In genomic region chr1:34125148-34125547, GRCm38 (mm10) we compare ENCODE assay signal across 20 mouse cellular contexts.
DNase-seq lines count a peak whose midpoint lies in the region; ATAC-seq and TF ChIP-seq lines count a peak whose summit lies in the region.
"Had no signal": no experiment of that assay in that cellular context is flagged by ENCODE, and none has a peak within 500 bp of the region (broad histone marks: within the 10 kb centered on the region; RNA-seq: fewer than 3 reads in every experiment).

No protein-coding gene starts in this region.

- TF ChIP-seq CTCF in gastrocnemius, adult 2 months (IDR thresholded peaks at IDR 0.05): no peak
- no peak for TF ChIP-seq CTCF in kidney, adult 2 months (conservative IDR thresholded peaks at IDR 0.05; ENCODE audit: insufficient read depth, insufficient read length, low read depth, low read length)

- no peaks in the 10 kb centered on the region for H3K27me3 ChIP-seq in heart, embryonic 14.5 days (ENCODE audit: control insufficient read depth, insufficient read depth, low read length)
- H3K27me3 ChIP-seq in kidney, adult 2 months (replicated peaks; ENCODE audit: control insufficient read depth, insufficient read depth, low read length): no peaks in the 10 kb centered on the region
- no peaks in the 10 kb centered on the region for H3K27me3 ChIP-seq in kidney, embryonic 15.5 days
- no peaks in the 10 kb centered on the region for H3K27me3 ChIP-seq in midbrain, embryonic 13.5 days
- H3K27me3 ChIP-seq in midbrain, embryonic 16.5 days (ENCODE audit: control insufficient read depth, insufficient read depth, low read depth, low read length): no peaks in the 10 kb centered on the region
- H3K27me3 ChIP-seq: embryonic facial prominence, embryonic 13.5 days; forebrain, embryonic 13.5 days; heart, embryonic 12.5 days; hindbrain, embryonic 15.5 days had no signal

- intact Hi-C loops in gastrocnemius, adult 2 months (cut with DNase I): loop anchor here (10.0 kb wide), 1 partner anchor 310 kb away; the partner anchor contains the start of genes Ccdc115 and Imp4
- intact Hi-C loops in heart, postnatal 25 days (cut with DNase I): no loop called here

- 89% methylated on average over 5 of the region's 5 CpGs for WGBS in heart, embryonic 14.5 days
- WGBS in kidney, adult 2 months: 88% methylated on average over 5 of the region's 5 CpGs
- 92% methylated on average over 5 of the region's 5 CpGs for WGBS in kidney, embryonic 15.5 days
- 87% methylated on average over 5 of the region's 5 CpGs for WGBS in midbrain, embryonic 13.5 days
- WGBS in midbrain, embryonic 16.5 days: 82% methylated on average over 5 of the region's 5 CpGs

- no peak for DNase-seq in gastrocnemius, adult 2 months
- no peak for DNase-seq in gastrocnemius, postnatal 25 days
- no peak for DNase-seq in heart, postnatal 25 days (ENCODE audit: low spot score)
- DNase-seq in kidney, adult 2 months: no peak
- DNase-seq: adrenal gland, postnatal 10 days; cerebellum, adult 11 months; cerebellum, adult 9-10 months; cerebellum, postnatal 36 days; forebrain, postnatal 0 days; gastrocnemius, postnatal 36 days; heart, adult 18-20 months; kidney, adult 11 months had no signal

- no peak for ATAC-seq in heart, embryonic 14.5 days (ENCODE audit: insufficient number of reproducible peaks, insufficient read depth, low FRiP score, low read depth)
- ATAC-seq in kidney, embryonic 15.5 days (replicated peaks; ENCODE audit: low FRiP score): no peak
- ATAC-seq in midbrain, embryonic 13.5 days: 0 out of 2 replicates have a peak, but pooled peaks have one; percentile 56
- no peak for ATAC-seq in midbrain, embryonic 16.5 days
- ATAC-seq: forebrain, embryonic 13.5 days; forebrain, postnatal 0 days had no signal

- peak overlapping the region; percentile 3; the same call in 1 of the 2 replicates for H3K9ac ChIP-seq in heart, embryonic 14.5 days (ENCODE audit: low read length)
- no peak overlapping the region for H3K9ac ChIP-seq in kidney, embryonic 15.5 days
- H3K9ac ChIP-seq in midbrain, embryonic 13.5 days (replicated peaks): no peak overlapping the region
- H3K9ac ChIP-seq in midbrain, embryonic 16.5 days (ENCODE audit: low read depth, low read length): no peak overlapping the region
- H3K9ac ChIP-seq: embryonic facial prominence, embryonic 13.5 days; forebrain, embryonic 13.5 days; forebrain, postnatal 0 days; heart, embryonic 12.5 days; hindbrain, embryonic 15.5 days had no signal

- H3K9me3 ChIP-seq in heart, embryonic 14.5 days (ENCODE audit: control insufficient read depth, low read length): no peaks in the 10 kb centered on the region
- no peaks in the 10 kb centered on the region for H3K9me3 ChIP-seq in kidney, embryonic 15.5 days (replicated peaks)
- H3K9me3 ChIP-seq in midbrain, embryonic 13.5 days: no peaks in the 10 kb centered on the region
- no peaks in the 10 kb centered on the region for H3K9me3 ChIP-seq in midbrain, embryonic 16.5 days (replicated peaks; ENCODE audit: control insufficient read depth, low read length, poor library complexity, severe bottlenecking)
- H3K9me3 ChIP-seq: embryonic facial prominence, embryonic 13.5 days; forebrain, embryonic 13.5 days; heart, embryonic 12.5 days; hindbrain, embryonic 15.5 days had no signal

- no peaks in the 10 kb centered on the region for H3K36me3 ChIP-seq in heart, embryonic 14.5 days (ENCODE audit: control insufficient read depth, insufficient read depth, low read length)
- H3K36me3 ChIP-seq in kidney, adult 2 months (ENCODE audit: control insufficient read depth, insufficient read depth, low read length): no peaks in the 10 kb centered on the region
- H3K36me3 ChIP-seq in kidney, embryonic 15.5 days: no peaks in the 10 kb centered on the region
- H3K36me3 ChIP-seq in midbrain, embryonic 13.5 days: no peaks in the 10 kb centered on the region
- no peaks in the 10 kb centered on the region for H3K36me3 ChIP-seq in midbrain, embryonic 16.5 days (ENCODE audit: control insufficient read depth, insufficient read depth, low read length)
- H3K36me3 ChIP-seq: embryonic facial prominence, embryonic 13.5 days; heart, embryonic 12.5 days; hindbrain, embryonic 15.5 days had no signal

- no peak for TF ChIP-seq POLR2A in kidney, adult 2 months (IDR thresholded peaks at IDR 0.05; ENCODE audit: low read depth, low read length)

- no peak overlapping the region for H3K4me3 ChIP-seq in gastrocnemius, adult 2 months
- H3K4me3 ChIP-seq in heart, embryonic 14.5 days (ENCODE audit: control insufficient read depth in 1 of 2, insufficient read depth in 1 of 2, low read depth in 1 of 2, low read length in 2 of 2): no peak overlapping the region
- no peak overlapping the region for H3K4me3 ChIP-seq in kidney, adult 2 months (ENCODE audit: insufficient read depth, low read depth, low read length)
- no peak overlapping the region for H3K4me3 ChIP-seq in kidney, embryonic 15.5 days (replicated peaks)
- no peak overlapping the region for H3K4me3 ChIP-seq in midbrain, embryonic 13.5 days (replicated peaks)
- H3K4me3 ChIP-seq in midbrain, embryonic 16.5 days (ENCODE audit: low read depth, low read length): no peak overlapping the region
- H3K4me3 ChIP-seq: embryonic facial prominence, embryonic 13.5 days; forebrain, embryonic 13.5 days; heart, embryonic 12.5 days; hindbrain, embryonic 15.5 days had no signal

- H3K4me1 ChIP-seq in heart, embryonic 14.5 days (ENCODE audit: control insufficient read depth in 2 of 2, insufficient read depth in 2 of 2, low read length in 2 of 2): peaks cover 36 to 75% of the 10 kb centered on the region in 2 experiments
- peaks cover 20% of the 10 kb centered on the region for H3K4me1 ChIP-seq in kidney, adult 2 months (ENCODE audit: control insufficient read depth, insufficient read depth, low read length)
- peaks cover 52% of the 10 kb centered on the region for H3K4me1 ChIP-seq in kidney, embryonic 15.5 days
- peaks cover 5% of the 10 kb centered on the region; the same call in 1 of the 2 replicates for H3K4me1 ChIP-seq in midbrain, embryonic 13.5 days (replicated peaks)
- peaks cover 4% of the 10 kb centered on the region; the same call in 1 of the 2 replicates for H3K4me1 ChIP-seq in midbrain, embryonic 16.5 days (ENCODE audit: control insufficient read depth, insufficient read depth, low read length)

- H3K27ac ChIP-seq in gastrocnemius, adult 2 months: peak overlapping the region; percentile 93
- peak overlapping the region; percentile 5 to 24; a peak in 1 of 4 replicates for H3K27ac ChIP-seq in heart, embryonic 14.5 days (replicated peaks in 1 of 2; ENCODE audit: control insufficient read depth in 1 of 2, insufficient read depth in 1 of 2, low read depth in 2 of 2, low read length in 2 of 2)
- H3K27ac ChIP-seq in kidney, adult 2 months (ENCODE audit: insufficient read depth, low read depth, low read length): peak overlapping the region; percentile 14; the same call in 1 of the 2 replicates
- H3K27ac ChIP-seq in kidney, embryonic 15.5 days: no peak overlapping the region
- no peak overlapping the region for H3K27ac ChIP-seq in midbrain, embryonic 13.5 days
- no peak overlapping the region for H3K27ac ChIP-seq in midbrain, embryonic 16.5 days (ENCODE audit: low read length)
- H3K27ac ChIP-seq: embryonic facial prominence, embryonic 13.5 days; forebrain, embryonic 13.5 days; hindbrain, embryonic 15.5 days had no signal

- no peak overlapping the region for H3K4me2 ChIP-seq in heart, embryonic 14.5 days (ENCODE audit: low read length)
- no peak overlapping the region for H3K4me2 ChIP-seq in kidney, embryonic 15.5 days
- no peak overlapping the region for H3K4me2 ChIP-seq in midbrain, embryonic 13.5 days (replicated peaks)
- H3K4me2 ChIP-seq in midbrain, embryonic 16.5 days (ENCODE audit: low read length): no peak overlapping the region
- H3K4me2 ChIP-seq: embryonic facial prominence, embryonic 13.5 days; forebrain, embryonic 13.5 days; heart, embryonic 12.5 days; hindbrain, embryonic 15.5 days had no signal

Comparison
In these comparisons a context has a peak if more than half of its experiments do, and no peak if none do; other contexts are left out.
1. H3K27ac ChIP-seq: peak in gastrocnemius, adult 2 months (single experiment), heart, embryonic 14.5 days (2 of 2) and kidney, adult 2 months (single experiment); none in kidney, embryonic 15.5 days (single experiment), midbrain, embryonic 13.5 days (single experiment) and midbrain, embryonic 16.5 days (single experiment).